Mouse (Mus musculus) spleen, adult 2 months (tissue): ENCODE results near the gene Csf2. TPM values are rescaled to one million over a fixed set of nuclear protein-coding genes. Genes with fewer than 3 reads are reported as not detected.

ENCODE experiments used
- DNase-seq, 2 experiments: peaks; one replicate each; pipeline versions ENCODE4 v3.0.0 to v3.0.0-alpha.2; 2012 to 2021; ENCODE audit warnings: low spot score in 2 of 2, low read depth in 1 of 2
- H3K27ac ChIP-seq: fragments of 200-500 bp; 2 replicates; pipeline ENCODE4 v1.5.1; 2012; ENCODE audit warnings: low read length, inconsistent platforms; ENCODE audit not compliant: insufficient read depth
- H3K27me3 ChIP-seq: fragments of 200-500 bp; 2 replicates; pipeline ENCODE4 v1.6.1; 2012; ENCODE audit warnings: mild to moderate bottlenecking, moderate library complexity, low read length, inconsistent platforms; ENCODE audit not compliant: control insufficient read depth, insufficient read depth
- H3K36me3 ChIP-seq: fragments of 200-500 bp; 2 replicates; pipeline ENCODE4 v1.6.1; 2012; ENCODE audit warnings: mild to moderate bottlenecking, low read length, inconsistent platforms; ENCODE audit not compliant: control insufficient read depth, insufficient read depth
- H3K4me1 ChIP-seq: fragments of 200-500 bp; 2 replicates; pipeline ENCODE4 v1.6.1; 2011; ENCODE audit warnings: inconsistent platforms; ENCODE audit not compliant: control insufficient read depth, insufficient read depth, insufficient read length
- H3K4me3 ChIP-seq: fragments of 200-500 bp; 2 replicates; pipeline ENCODE4 v1.5.1; 2011; ENCODE audit warnings: mild to moderate bottlenecking, inconsistent platforms; ENCODE audit not compliant: insufficient read depth, insufficient read length; ENCODE audit errors: extremely low read depth
- CTCF ChIP-seq: fragments of 200-500 bp; IDR thresholded peaks from 2 replicates; pipeline ENCODE4 v1.5.1; 2011; ENCODE audit warnings: mild to moderate bottlenecking, inconsistent platforms; ENCODE audit not compliant: insufficient read depth, insufficient read length, insufficient replicate concordance; ENCODE audit errors: extremely low read depth
- POLR2A ChIP-seq: fragments of 200-500 bp; IDR thresholded peaks from 2 replicates; pipeline ENCODE4 v1.6.1; 2011; ENCODE audit warnings: low read depth, low read length, inconsistent platforms
- WGBS: fragments of 180-500 bp; shearing (Covaris S2); methylation state at CpG from one replicate; pipeline ENCODE4 v1.1.7; 2018; 5-methylcytosine and 5-hydroxymethylcytosine counted together
- polyA plus RNA-seq: library from polyadenylated mRNA; depleted of rRNA; stranded (reverse); fragments of >200 nt; gene quantifications from 2 replicates; pipeline ENCODE4 v1.2.3, GENCODE M21; 2012; rRNA removed

Csf2 gene
- polyA plus RNA-seq, 1 experiment, result not detected

DNA sequence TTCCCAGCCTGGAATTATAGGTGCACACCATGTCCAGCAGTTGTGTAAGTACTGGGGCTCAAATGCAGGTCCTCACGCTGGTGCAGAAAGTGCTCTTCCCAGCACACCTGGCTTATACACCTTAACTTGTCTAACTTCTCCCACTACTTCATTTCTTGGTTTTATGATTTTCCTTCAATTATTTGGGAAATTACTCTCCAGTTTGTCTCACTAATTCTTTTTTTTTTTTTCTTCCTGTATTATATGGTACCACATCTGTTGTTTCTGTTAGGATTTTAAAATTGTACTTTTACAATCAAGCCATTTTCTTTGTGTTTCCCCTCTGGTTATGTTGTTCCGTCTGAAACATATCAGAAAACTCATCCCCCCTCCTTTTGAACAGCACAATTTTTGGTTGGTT is 44.7 kb downstream of the Csf2 start:
- no peak for TF ChIP-seq CTCF
- no peak for TF ChIP-seq POLR2A
- no peaks in the 10 kb centered on the region for H3K4me1 ChIP-seq
- H3K36me3 ChIP-seq, result no peaks in the 10 kb centered on the region
- H3K4me3 ChIP-seq, result no peak overlapping the region
- H3K27ac ChIP-seq, result no peak overlapping the region
- no peak for DNase-seq
- 91% methylated on average over 2 of the region's 2 CpGs for WGBS
- no peaks in the 10 kb centered on the region for H3K27me3 ChIP-seq

DNA sequence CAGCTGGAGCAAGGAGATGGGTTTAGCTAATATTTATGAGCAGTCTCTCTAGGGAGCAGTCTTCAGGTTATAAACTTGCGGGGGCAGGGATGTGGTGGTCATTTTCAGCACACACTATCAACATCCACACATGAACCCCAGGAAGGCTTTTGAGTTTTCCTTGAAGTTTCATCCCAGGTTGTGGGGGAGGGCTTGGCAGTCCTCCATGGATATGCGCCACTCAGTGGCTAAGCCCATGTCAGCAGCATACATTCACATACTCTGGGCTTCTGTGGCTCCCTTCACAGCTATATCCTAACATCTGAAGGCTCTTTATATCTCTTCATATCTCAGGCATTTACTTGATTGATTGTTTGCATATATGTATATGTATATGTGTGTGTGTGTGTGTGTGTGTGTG is 46.3 kb downstream of the Csf2 start:
- H3K27ac ChIP-seq, result no peak overlapping the region
- no peak for DNase-seq
- no peaks in the 10 kb centered on the region for H3K27me3 ChIP-seq
- 92% methylated on average over 2 of the region's 2 CpGs for WGBS
- TF ChIP-seq CTCF, result no peak
- no peak for TF ChIP-seq POLR2A
- H3K4me3 ChIP-seq, result no peak overlapping the region
- H3K4me1 ChIP-seq, result no peaks in the 10 kb centered on the region
- H3K36me3 ChIP-seq, result no peaks in the 10 kb centered on the region

DNA sequence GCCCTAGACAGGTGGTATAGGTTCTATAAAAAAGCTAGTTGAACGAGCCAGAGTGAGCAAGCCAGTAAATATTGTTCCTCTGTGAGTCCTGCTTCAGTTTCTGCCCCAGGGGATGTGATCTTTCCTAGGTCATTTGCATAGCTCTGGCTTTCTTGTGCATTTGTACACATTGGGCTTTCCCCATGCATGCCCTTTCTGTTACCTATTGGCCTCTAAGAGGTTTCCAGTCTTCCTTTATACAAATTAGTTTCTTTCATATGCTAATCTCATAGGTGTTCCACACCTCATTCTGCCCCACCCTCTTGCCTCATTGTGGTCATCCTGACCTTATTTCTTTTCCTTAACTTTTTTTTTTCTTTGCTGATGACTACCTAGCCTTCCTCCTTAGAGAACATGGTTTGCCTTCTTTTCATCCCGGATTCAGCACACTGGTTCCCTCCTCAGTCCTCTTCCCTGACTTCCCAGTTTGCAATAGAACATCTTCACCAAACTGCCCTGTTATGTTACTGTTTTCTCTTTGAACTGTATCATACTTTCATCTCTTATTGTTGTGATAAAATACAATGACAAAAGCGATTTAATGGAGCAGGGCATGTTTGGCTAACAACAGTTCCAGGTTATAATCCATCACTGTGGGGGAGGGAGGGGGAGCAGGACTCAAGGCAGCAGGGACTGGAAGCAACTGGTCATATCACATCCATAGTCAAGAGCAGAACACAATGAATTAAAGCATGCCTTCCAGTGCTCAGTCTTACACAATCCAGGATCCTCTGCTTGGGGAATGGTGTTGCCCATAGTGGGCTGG is 47.4 kb downstream of the Csf2 start:
- H3K27ac ChIP-seq, result no peak overlapping the region
- TF ChIP-seq CTCF, result no peak
- TF ChIP-seq POLR2A, result no peak
- no peaks in the 10 kb centered on the region for H3K4me1 ChIP-seq
- DNase-seq, result no peak
- no peak overlapping the region for H3K4me3 ChIP-seq
- no peaks in the 10 kb centered on the region for H3K27me3 ChIP-seq
- no peaks in the 10 kb centered on the region for H3K36me3 ChIP-seq
- WGBS, result 57% methylated on average over 3 of the region's 3 CpGs

DNA sequence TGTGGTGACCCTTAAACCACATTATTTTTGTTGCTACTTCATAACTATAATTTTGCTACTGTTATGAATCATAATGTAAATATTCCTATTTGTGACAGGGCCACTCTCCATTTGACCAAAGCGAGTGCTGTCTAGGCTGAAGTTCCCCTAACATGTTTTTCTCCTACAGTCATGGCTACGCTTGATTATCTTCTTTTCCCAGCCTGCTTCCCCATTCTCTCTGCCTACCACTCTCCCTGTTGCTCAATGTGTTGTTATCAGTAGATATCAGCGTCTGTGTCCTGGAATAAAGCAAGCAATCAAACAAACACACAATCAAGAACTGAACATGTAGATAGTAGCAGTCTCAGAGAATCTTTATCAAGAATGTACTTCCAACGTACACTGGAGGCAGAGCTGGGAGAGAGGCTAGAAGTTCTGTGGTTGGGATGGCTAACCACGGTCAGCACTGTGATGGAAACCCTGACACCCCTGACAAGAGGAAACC is 48.1 kb downstream of the Csf2 start:
- DNase-seq, result no peak
- TF ChIP-seq POLR2A (no peak), CTCF (no peak)
- WGBS, result 31% methylated on average over 5 of the region's 5 CpGs
- Histone ChIP-seq H3K27ac (no peak overlapping the region), H3K36me3 (no peaks in the 10 kb centered on the region), H3K27me3 (no peaks in the 10 kb centered on the region), H3K4me1 (no peaks in the 10 kb centered on the region), H3K4me3 (no peak overlapping the region)

Other genes starting within 250 kb of the Csf2 start
- gene Slc22a4, start 221.6 kb downstream of the Csf2 start, polyA plus RNA-seq, result 4.6 and 5.4 TPM in 2 replicates
- gene Pdlim4, start 180.7 kb downstream of the Csf2 start, polyA plus RNA-seq, result 53.3 and 73.3 TPM in 2 replicates
- 2.6 and 2.8 TPM in 2 replicates for gene P4ha2, start 149.6 kb downstream of the Csf2 start, polyA plus RNA-seq
- not detected in 2 replicates for gene Il3, start 17.6 kb upstream of the Csf2 start, polyA plus RNA-seq
- 1.1 and 1.3 TPM in 2 replicates for gene Acsl6, start 54.1 kb upstream of the Csf2 start, polyA plus RNA-seq
- not detected in 2 replicates for gene Meikin, start 121.0 kb upstream of the Csf2 start, polyA plus RNA-seq
- 1.1 and 1.2 TPM in 2 replicates for gene Fnip1, start 188.5 kb upstream of the Csf2 start, polyA plus RNA-seq